Mouse (Mus musculus) forebrain, embryonic 16.5 days (tissue): Measurements from ENCODE around the gene Srrm4. TPM values are rescaled to one million over a fixed set of nuclear protein-coding genes. Genes with fewer than 3 reads are reported as not detected.

Experiments used
- ATAC-seq: fragments of 200-750 bp; cut with Nextera tagmentation; 2 replicates; pipeline ENCODE4 v1.8.0; 2017; ENCODE audit warnings: mild to moderate bottlenecking, moderate library complexity
- H3K27ac ChIP-seq: fragments of 300-500 bp; sonication (generic); 2 replicates; pipeline ENCODE4 v1.5.1; 2014; ENCODE audit warnings: low read length, control low read depth
- H3K27me3 ChIP-seq: fragments of 300-500 bp; sonication (generic); replicated peaks from 2 replicates; pipeline ENCODE4 v1.6.1; 2014; ENCODE audit warnings: low read length; ENCODE audit not compliant: control insufficient read depth, insufficient read depth
- H3K36me3 ChIP-seq: fragments of 300-500 bp; sonication (generic); 2 replicates; pipeline ENCODE4 v1.6.1; 2014; ENCODE audit not compliant: control insufficient read depth, insufficient read depth
- H3K4me1 ChIP-seq: fragments of 300-500 bp; sonication (generic); replicated peaks from 2 replicates; pipeline ENCODE4 v1.6.1; 2014; ENCODE audit warnings: low read length; ENCODE audit not compliant: control insufficient read depth, insufficient read depth
- H3K4me2 ChIP-seq: fragments of 300-500 bp; sonication (generic); 2 replicates; pipeline ENCODE4 v1.6.1; 2014; ENCODE audit warnings: mild to moderate bottlenecking, low read length, control low read depth
- H3K4me3 ChIP-seq: fragments of 300-500 bp; sonication (generic); replicated peaks from 2 replicates; pipeline ENCODE4 v1.5.1; 2014; ENCODE audit warnings: mild to moderate bottlenecking, low read length, control low read depth
- H3K9ac ChIP-seq: fragments of 300-500 bp; sonication (generic); replicated peaks from 2 replicates; pipeline ENCODE4 v1.6.1; 2014; ENCODE audit warnings: low read depth, low read length, control low read depth
- H3K9me3 ChIP-seq: fragments of 300-500 bp; sonication (generic); 2 replicates; pipeline ENCODE4 v1.6.1; 2016; ENCODE audit warnings: low read length; ENCODE audit not compliant: control insufficient read depth
- WGBS: fragments of 180-500 bp; shearing (Covaris S2); extraction: QIAGEN DNeasy Blood & Tissue Kit; methylation state at CpG from one replicate; pipeline ENCODE4 v1.1.7; 2014; 5-methylcytosine and 5-hydroxymethylcytosine counted together
- polyA plus RNA-seq: library from polyadenylated mRNA; unstranded; fragments of >200 nt; fragmentation: Nextera tagmentation; extraction: Ambion mirVana; gene quantifications from 2 replicates; pipeline ENCODE4 v1.2.1, GENCODE M21; 2015

The Srrm4 gene
- polyA plus RNA-seq, 1 experiment from 2014 or later: 33.9 TPM

DNA sequence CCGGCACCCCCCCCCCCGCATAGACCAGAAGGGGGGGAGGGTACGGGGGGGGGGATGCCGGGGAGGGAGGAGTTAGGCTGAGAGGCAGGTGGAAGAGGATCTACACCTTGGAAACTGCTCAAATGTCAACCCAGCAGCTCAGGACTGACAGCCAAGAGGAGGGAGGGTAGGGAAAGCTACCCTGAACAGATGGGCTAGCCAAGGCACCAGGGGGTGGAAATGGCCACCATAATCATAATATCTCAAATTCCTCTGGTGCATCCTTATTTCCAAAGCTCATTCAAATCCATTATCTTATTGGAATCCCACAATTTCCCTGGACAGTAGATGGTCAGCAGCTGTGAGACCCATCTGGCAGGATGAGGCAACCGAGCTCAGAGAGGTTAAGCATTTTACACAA is 19.7 kb downstream of the Srrm4 start:
- Histone ChIP-seq H3K4me2 (no peak overlapping the region), H3K36me3 (no peaks in the 10 kb centered on the region), H3K27ac (no peak overlapping the region), H3K27me3 (no peaks in the 10 kb centered on the region), H3K4me3 (no peak overlapping the region), H3K4me1 (peaks cover 60% of the 10 kb centered on the region), H3K9me3 (no peaks in the 10 kb centered on the region), H3K9ac (no peak overlapping the region)
- WGBS: 48% methylated on average over 4 of the region's 5 CpGs
- no peak for ATAC-seq

GRCm38 (mm10) chr5:116571232-116571861 is 20.3 kb downstream of the Srrm4 start:
- H3K4me2 ChIP-seq: peak overlapping the region; percentile 9
- no peaks in the 10 kb centered on the region for H3K36me3 ChIP-seq
- no peak overlapping the region for H3K4me3 ChIP-seq
- ATAC-seq: peak; percentile 32; the same call in 1 of the 2 replicates
- peak overlapping the region; percentile 9; the same call in 1 of the 2 replicates for H3K9ac ChIP-seq
- peak overlapping the region; percentile 50; the same call in 1 of the 2 replicates for H3K27ac ChIP-seq
- WGBS: 17% methylated on average over 22 of the region's 22 CpGs
- no peaks in the 10 kb centered on the region for H3K9me3 ChIP-seq
- H3K4me1 ChIP-seq: peaks cover 66% of the 10 kb centered on the region
- H3K27me3 ChIP-seq: no peaks in the 10 kb centered on the region

- Histone ChIP-seq H3K9ac (no peak overlapping the region), H3K27ac (no peak overlapping the region; the same call in 1 of the 2 replicates), H3K9me3 (no peaks in the 10 kb centered on the region), H3K36me3 (no peaks in the 10 kb centered on the region), H3K4me1 (peaks cover 70% of the 10 kb centered on the region), H3K4me3 (no peak overlapping the region), H3K4me2 (no peak overlapping the region), H3K27me3 (no peaks in the 10 kb centered on the region)
- no peak for ATAC-seq
- WGBS: 54% methylated on average over 7 of the region's 7 CpGs
These were observed 21.1 kb downstream of the Srrm4 start for GRCm38 (mm10) chr5:116570566-116570965.

DNA sequence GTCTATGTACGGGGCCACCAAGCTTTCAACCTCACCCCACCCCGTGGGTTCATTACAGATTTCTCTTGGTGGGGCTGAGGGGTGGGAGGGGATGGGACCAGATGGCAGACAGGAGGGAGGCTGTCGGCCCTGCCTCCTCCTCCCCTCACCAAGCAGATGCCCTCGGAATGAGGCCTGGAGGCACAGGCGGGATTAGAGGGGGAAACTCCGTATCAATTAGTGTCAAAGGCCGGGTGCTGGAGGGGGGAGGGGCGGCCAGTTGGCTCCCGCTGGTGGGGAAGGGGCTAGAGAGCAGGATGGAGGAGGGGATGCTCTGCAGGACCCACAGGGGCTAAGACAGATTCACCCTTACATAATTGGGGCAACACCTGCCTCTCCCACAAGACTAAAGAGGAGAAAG is 22.0 kb downstream of the Srrm4 start:
- ATAC-seq: peak; percentile 76
- Histone ChIP-seq H3K4me3 (no peak overlapping the region), H3K4me2 (0 out of 2 replicates have a peak overlapping the region, but pooled peaks have one; percentile 1), H3K27ac (peak overlapping the region; percentile 68), H3K4me1 (peaks cover 74% of the 10 kb centered on the region), H3K9ac (no peak overlapping the region; the same call in 1 of the 2 replicates), H3K27me3 (no peaks in the 10 kb centered on the region), H3K9me3 (no peaks in the 10 kb centered on the region), H3K36me3 (no peaks in the 10 kb centered on the region)
- 2% methylated on average over 9 of the region's 9 CpGs for WGBS

- Histone ChIP-seq H3K4me2 (no peak overlapping the region), H3K4me1 (peaks cover 69% of the 10 kb centered on the region), H3K27ac (no peak overlapping the region), H3K36me3 (no peaks in the 10 kb centered on the region), H3K4me3 (no peak overlapping the region), H3K9ac (no peak overlapping the region), H3K27me3 (no peaks in the 10 kb centered on the region), H3K9me3 (no peaks in the 10 kb centered on the region)
- WGBS: 98% methylated on average over 2 of the region's 2 CpGs
- no peak for ATAC-seq
These were observed 23.6 kb downstream of the Srrm4 start for GRCm38 (mm10) chr5:116568050-116568449.

DNA sequence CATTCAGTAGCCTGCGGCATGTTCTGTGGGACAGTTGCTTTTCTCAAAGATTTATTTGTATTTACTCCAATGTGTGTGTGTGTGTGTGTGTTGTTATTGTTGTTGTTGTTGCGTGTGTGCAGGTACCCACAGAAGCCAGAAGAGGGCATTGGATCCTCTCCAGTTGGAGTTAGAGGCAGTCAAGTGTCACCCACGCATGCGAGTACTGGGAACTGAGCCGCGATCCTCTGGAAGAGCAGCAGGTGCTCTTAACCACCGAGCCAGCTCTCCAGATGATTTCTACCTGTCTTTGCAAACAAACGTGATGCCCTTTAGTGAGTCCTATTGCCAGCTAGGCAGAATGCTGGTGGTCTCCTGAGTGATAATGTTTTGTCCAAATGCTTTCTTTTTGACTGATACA is 24.3 kb downstream of the Srrm4 start:
- no peak overlapping the region for H3K27ac ChIP-seq
- ATAC-seq: no peak
- no peak overlapping the region for H3K4me3 ChIP-seq
- 88% methylated on average over 8 of the region's 8 CpGs for WGBS
- H3K4me1 ChIP-seq: peaks cover 61% of the 10 kb centered on the region
- H3K9me3 ChIP-seq: no peaks in the 10 kb centered on the region
- no peak overlapping the region for H3K4me2 ChIP-seq
- no peaks in the 10 kb centered on the region for H3K36me3 ChIP-seq
- no peaks in the 10 kb centered on the region for H3K27me3 ChIP-seq
- H3K9ac ChIP-seq: no peak overlapping the region

- peaks cover 55% of the 10 kb centered on the region for H3K4me1 ChIP-seq
- no peak overlapping the region for H3K4me3 ChIP-seq
- H3K9me3 ChIP-seq: no peaks in the 10 kb centered on the region
- no peaks in the 10 kb centered on the region for H3K36me3 ChIP-seq
- H3K4me2 ChIP-seq: no peak overlapping the region
- WGBS: 41% methylated on average over 14 of the region's 14 CpGs
- H3K27ac ChIP-seq: peak overlapping the region; percentile 46
- no peaks in the 10 kb centered on the region for H3K27me3 ChIP-seq
- no peak for ATAC-seq
- H3K9ac ChIP-seq: no peak overlapping the region
These were observed 25.1 kb downstream of the Srrm4 start for GRCm38 (mm10) chr5:116566385-116567045.

- Histone ChIP-seq H3K36me3 (no peaks in the 10 kb centered on the region), H3K27me3 (no peaks in the 10 kb centered on the region), H3K4me3 (no peak overlapping the region), H3K27ac (no peak overlapping the region), H3K9me3 (no peaks in the 10 kb centered on the region), H3K4me1 (peaks cover 46% of the 10 kb centered on the region), H3K9ac (no peak overlapping the region), H3K4me2 (no peak overlapping the region)
- WGBS: 53% methylated on average over 9 of the region's 9 CpGs
- no peak for ATAC-seq
These were observed 26.0 kb downstream of the Srrm4 start for GRCm38 (mm10) chr5:116565573-116565972.

GRCm38 (mm10) chr5:116564391-116564790 is 27.2 kb downstream of the Srrm4 start:
- Histone ChIP-seq H3K9ac (no peak overlapping the region), H3K4me3 (no peak overlapping the region), H3K4me2 (no peak overlapping the region), H3K27ac (no peak overlapping the region), H3K4me1 (peaks cover 37% of the 10 kb centered on the region), H3K27me3 (no peaks in the 10 kb centered on the region), H3K36me3 (no peaks in the 10 kb centered on the region), H3K9me3 (no peaks in the 10 kb centered on the region)
- 76% methylated on average over 3 of the region's 3 CpGs for WGBS
- ATAC-seq: no peak
